Comparison of ENCODE assay signal across 8 mouse cellular contexts in the genomic region with DNA sequence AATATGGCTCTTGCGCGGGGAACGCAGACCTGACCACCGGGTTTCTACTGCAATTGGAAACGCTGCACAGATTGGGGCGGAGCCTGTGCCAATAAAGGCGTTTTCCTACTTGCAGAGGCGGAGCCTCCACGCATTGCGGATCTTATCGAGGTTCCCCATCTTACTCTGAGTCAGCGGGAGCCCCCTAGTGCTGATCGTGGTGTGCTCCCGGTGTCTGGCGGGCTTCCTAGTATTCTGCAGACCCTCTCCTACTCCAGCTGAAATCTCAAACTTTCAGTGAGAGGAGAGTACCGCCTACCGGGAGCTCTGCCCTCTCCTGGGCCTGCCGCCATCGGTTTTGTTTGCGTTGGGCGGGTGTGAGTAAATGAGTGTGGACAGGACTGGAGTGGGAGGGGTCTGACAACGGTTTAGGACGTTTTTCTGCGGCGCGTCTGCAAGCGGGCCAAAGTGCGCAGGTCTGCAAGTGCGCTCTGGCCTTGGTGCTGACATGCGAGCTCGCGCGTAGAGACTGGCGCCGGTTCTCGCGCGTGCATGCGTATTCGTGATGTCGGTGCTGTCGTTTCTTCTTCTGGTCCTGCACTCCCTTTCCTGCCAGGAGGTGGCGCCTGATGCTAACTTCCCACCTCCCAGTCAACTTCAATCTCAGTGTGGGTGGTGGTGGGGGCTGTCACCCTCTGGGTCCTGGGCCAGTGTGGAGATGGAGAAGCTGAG. TPM values are rescaled to one million over a fixed set of nuclear protein-coding genes. Genes with fewer than 3 reads are reported as not detected.
DNase-seq lines count a peak whose midpoint lies in the region; ATAC-seq lines count a peak whose summit lies in the region.

No protein-coding gene starts in this region.

- no peak overlapping the region for H3K27ac ChIP-seq in intestine, embryonic 15.5 days

- peak; percentile 90 for ATAC-seq in intestine, embryonic 15.5 days

- peak; percentile 92 for DNase-seq in adrenal gland, postnatal 14 days
- peak; percentile 94 for DNase-seq in embryo, embryonic 9.5 days (ENCODE audit: extremely low spot score)
- peak; percentile 56 to 80 for DNase-seq in gastrocnemius, postnatal 4 days (ENCODE audit: low spot score in 2 of 2)
- DNase-seq in left cerebral cortex, postnatal 25 days (ENCODE audit: low spot score in 2 of 2): peak; percentile 92 to 95
- peak; percentile 95 for DNase-seq in mesoderm, embryonic 11.5 days (ENCODE audit: low read depth, low spot score)
- peak; percentile 92 for DNase-seq in right cerebral cortex, postnatal 14 days
- peak; percentile 89 for DNase-seq in yolk sac, embryonic 10.5 days (ENCODE audit: low spot score)

- no peaks in the 10 kb centered on the region for H3K9me3 ChIP-seq in intestine, embryonic 15.5 days

- intact Hi-C loops in left cerebral cortex, postnatal 25 days (cut with DNase I): loop anchor here (2.0 kb wide), 1 partner anchor 41 kb away; no protein-coding TSS in a partner anchor

- H3K27me3 ChIP-seq in intestine, embryonic 15.5 days (replicated peaks): peaks cover 27% of the 10 kb centered on the region

- WGBS in intestine, embryonic 15.5 days: under 1% methylated on average over 43 of the region's 43 CpGs

- no peak overlapping the region for H3K9ac ChIP-seq in intestine, embryonic 15.5 days

- H3K4me3 ChIP-seq in intestine, embryonic 15.5 days (replicated peaks): peak overlapping the region; percentile 31

- H3K4me1 ChIP-seq in intestine, embryonic 15.5 days (replicated peaks): no peaks in the 10 kb centered on the region

- no peaks in the 10 kb centered on the region for H3K36me3 ChIP-seq in intestine, embryonic 15.5 days

- peak overlapping the region; percentile 67 for H3K4me2 ChIP-seq in intestine, embryonic 15.5 days (replicated peaks)

RNA-seq across cellular contexts. Expression of a gene that starts 8.2 kb away (rescaled TPM):
- total RNA-seq in adrenal gland, postnatal 14 days (2021): 0.96 and 2.5 TPM in 2 replicates
- total RNA-seq in gastrocnemius, postnatal 4 days (2021): under 1 TPM in 1 of 2 experiments, not detected in 1; 0.20 TPM
- 0.24 and 0.42 TPM in 2 replicates for polyA plus RNA-seq in intestine, embryonic 15.5 days (2015; fragmentation: Nextera tagmentation; extraction: Ambion mirVana)
- 100 to 1,000 TPM; 785 to 906 TPM for total RNA-seq in left cerebral cortex, postnatal 25 days (2021)

RNA-seq across cellular contexts. Expression of a gene that starts 8.5 kb away (rescaled TPM):
- total RNA-seq in adrenal gland, postnatal 14 days (2021): 3.5 and 5.1 TPM in 2 replicates
- total RNA-seq in gastrocnemius, postnatal 4 days (2021): under 1 TPM; 0.76 to 0.78 TPM
- 0.53 and 0.82 TPM in 2 replicates for polyA plus RNA-seq in intestine, embryonic 15.5 days (2015; fragmentation: Nextera tagmentation; extraction: Ambion mirVana)
- 100 to 1,000 TPM; 120 to 145 TPM for total RNA-seq in left cerebral cortex, postnatal 25 days (2021)

RNA-seq across cellular contexts. Expression of a gene that starts 25.6 kb away (rescaled TPM):
- total RNA-seq in adrenal gland, postnatal 14 days (2021): not detected in 2 replicates
- total RNA-seq in gastrocnemius, postnatal 4 days (2021): not detected
- polyA plus RNA-seq in intestine, embryonic 15.5 days (2015; fragmentation: Nextera tagmentation; extraction: Ambion mirVana): not detected in 2 replicates
- not detected for total RNA-seq in left cerebral cortex, postnatal 25 days (2021)

RNA-seq across cellular contexts. Expression of a gene that starts 31.0 kb away (rescaled TPM):
- total RNA-seq in adrenal gland, postnatal 14 days (2021): 24.8 and 29.5 TPM in 2 replicates
- total RNA-seq in gastrocnemius, postnatal 4 days (2021): 10 to 100 TPM; 27.8 to 28.0 TPM
- polyA plus RNA-seq in intestine, embryonic 15.5 days (2015; fragmentation: Nextera tagmentation; extraction: Ambion mirVana): 13.9 TPM in 2 replicates
- total RNA-seq in left cerebral cortex, postnatal 25 days (2021): 10 to 100 TPM; 69.3 to 79.1 TPM

RNA-seq across cellular contexts. Expression of a gene that starts 56.9 kb away (rescaled TPM):
- 0.22 TPM in 1 of 2 replicates, not detected in the other for total RNA-seq in adrenal gland, postnatal 14 days (2021)
- total RNA-seq in gastrocnemius, postnatal 4 days (2021): under 1 TPM; 0.07 to 0.08 TPM
- polyA plus RNA-seq in intestine, embryonic 15.5 days (2015; fragmentation: Nextera tagmentation; extraction: Ambion mirVana): 32.2 and 37.2 TPM in 2 replicates
- total RNA-seq in left cerebral cortex, postnatal 25 days (2021): under 1 TPM; 0.14 to 0.23 TPM

Comparison
In these comparisons a context has a peak if more than half of its experiments do, and no peak if none do; other contexts are left out.
1. RNA of a gene that starts 8.2 kb away (total RNA-seq): 785 to 906 TPM in left cerebral cortex, postnatal 25 days; 0.96 to 2.5 TPM in adrenal gland, postnatal 14 days and 0.20 TPM in gastrocnemius, postnatal 4 days; every median in the first group is over 100 times any median in the second.
2. RNA of a gene that starts 8.5 kb away (total RNA-seq): 120 to 145 TPM in left cerebral cortex, postnatal 25 days; 3.5 to 5.1 TPM in adrenal gland, postnatal 14 days and 0.76 to 0.78 TPM in gastrocnemius, postnatal 4 days; every median in the first group is over 10 times any median in the second.
3. Peak in every context shown above with its lines, with median percentiles within 50 percentile points of each other: DNase-seq.